Mouse (Mus musculus) adrenal gland, postnatal 10 days (tissue): ENCODE results near the gene Mterf2. TPM values are rescaled to one million over a fixed set of nuclear protein-coding genes. Genes with fewer than 3 reads are reported as not detected.

Experiments used
- total RNA-seq, 2 experiments: library from RNA; stranded (reverse); gene quantifications; 2 replicates each; pipeline ENCODE4 v1.2.3; 2021

The Mterf2 gene
- total RNA-seq, 2 experiments from 2014 or later, result 7.3 to 13.8 TPM

Other genes starting within 250 kb of the Mterf2 start
- gene Ric8b, start 210.4 kb downstream of the Mterf2 start, total RNA-seq, result 10 to 100 TPM; 26.6 to 31.8 TPM
- gene Fhl4, start 25.5 kb downstream of the Mterf2 start, total RNA-seq, result under 1 TPM; 0.51 to 0.73 TPM
- gene Tmem263, start 25.4 kb downstream of the Mterf2 start, total RNA-seq, result 10 to 100 TPM; 22.5 to 24.7 TPM
- gene Cry1, start 57.0 kb upstream of the Mterf2 start, total RNA-seq, result 10 to 100 TPM; 17.2 to 23.5 TPM